Comparison of ENCODE assay signal across 15 mouse cellular contexts in genomic region chr2:27861576-27862238, GRCm38 (mm10). TPM values are rescaled to one million over a fixed set of nuclear protein-coding genes. Genes with fewer than 3 reads are reported as not detected.
DNase-seq lines count a peak whose midpoint lies in the region; ATAC-seq lines count a peak whose summit lies in the region.
"Had no signal": no experiment of that assay in that cellular context is flagged by ENCODE, and none has a peak within 500 bp of the region (broad histone marks: within the 10 kb centered on the region; RNA-seq: fewer than 3 reads in every experiment).

No protein-coding gene starts in this region.

- no peaks in the 10 kb centered on the region for H3K36me3 ChIP-seq in embryonic facial prominence, embryonic 13.5 days
- H3K36me3 ChIP-seq in embryonic facial prominence, embryonic 10.5 days (replicated peaks) = no peaks in the 10 kb centered on the region
- H3K36me3 ChIP-seq in heart, embryonic 10.5 days = no peaks in the 10 kb centered on the region
- H3K36me3 ChIP-seq: G1E; lung, embryonic 15.5 days had no signal

- H3K27me3 ChIP-seq in embryonic facial prominence, embryonic 13.5 days = no peaks in the 10 kb centered on the region
- peaks cover 21% of the 10 kb centered on the region for H3K27me3 ChIP-seq in embryonic facial prominence, embryonic 10.5 days (replicated peaks; ENCODE audit: low read depth, poor library complexity, severe bottlenecking)
- peaks cover 17% of the 10 kb centered on the region for H3K27me3 ChIP-seq in heart, embryonic 10.5 days (ENCODE audit: insufficient read depth, poor library complexity, severe bottlenecking)
- H3K27me3 ChIP-seq: lung, embryonic 15.5 days had no signal

- no peak overlapping the region for H3K27ac ChIP-seq in embryonic facial prominence, embryonic 13.5 days
- no peak overlapping the region; the same call in 1 of the 2 replicates for H3K27ac ChIP-seq in embryonic facial prominence, embryonic 10.5 days (replicated peaks)
- H3K27ac ChIP-seq in heart, embryonic 10.5 days = 0 out of 2 replicates have a peak overlapping the region, but pooled peaks have one; percentile 52
- H3K27ac ChIP-seq: kidney, postnatal 0 days; lung, embryonic 15.5 days had no signal

- H3K9ac ChIP-seq in embryonic facial prominence, embryonic 13.5 days = 0 out of 2 replicates have a peak overlapping the region, but pooled peaks have one; percentile 11
- H3K9ac ChIP-seq: lung, embryonic 15.5 days had no signal

- 67% methylated on average over 9 of the region's 9 CpGs for WGBS in embryonic facial prominence, embryonic 13.5 days
- 86% methylated on average over 9 of the region's 9 CpGs for WGBS in embryonic facial prominence, embryonic 10.5 days
- 71% methylated on average over 9 of the region's 9 CpGs for WGBS in heart, embryonic 10.5 days

- no peak for ATAC-seq in embryonic facial prominence, embryonic 13.5 days (ENCODE audit: insufficient number of reproducible peaks, insufficient read depth, low FRiP score, low TSS enrichment, low read depth)
- no peak for ATAC-seq in CD4-positive, CD25-positive, alpha-beta regulatory T cell, adult 4 months

- H3K9me3 ChIP-seq in embryonic facial prominence, embryonic 13.5 days = no peaks in the 10 kb centered on the region
- H3K9me3 ChIP-seq in embryonic facial prominence, embryonic 10.5 days = no peaks in the 10 kb centered on the region
- no peaks in the 10 kb centered on the region for H3K9me3 ChIP-seq in heart, embryonic 10.5 days
- H3K9me3 ChIP-seq: G1E; lung, embryonic 15.5 days had no signal

- no peak overlapping the region for H3K4me2 ChIP-seq in embryonic facial prominence, embryonic 13.5 days
- H3K4me2 ChIP-seq: lung, embryonic 15.5 days had no signal

- no peak overlapping the region for H3K4me3 ChIP-seq in embryonic facial prominence, embryonic 13.5 days
- no peak overlapping the region for H3K4me3 ChIP-seq in embryonic facial prominence, embryonic 10.5 days
- H3K4me3 ChIP-seq in heart, embryonic 10.5 days = no peak overlapping the region
- H3K4me3 ChIP-seq: lung, embryonic 15.5 days had no signal

- DNase-seq in embryonic facial prominence, embryonic 10.5 days (ENCODE audit: low spot score) = no peak
- DNase-seq in lung, postnatal 10 days = peak; percentile 43
- DNase-seq in lung, postnatal 25 days (ENCODE audit: low spot score) = no peak
- DNase-seq in heart, embryonic 10.5 days (ENCODE audit: low spot score) = no peak
- peak; percentile 19 to 31 for DNase-seq in urinary bladder, postnatal 36 days (ENCODE audit: low spot score in 2 of 2)
- DNase-seq in thymus, postnatal 0 days (ENCODE audit: low spot score) = no peak
- DNase-seq: adrenal gland, postnatal 25 days; B cell, adult 2 months; liver; thymus, adult 18-20 months had no signal

- peaks cover 47% of the 10 kb centered on the region for H3K4me1 ChIP-seq in embryonic facial prominence, embryonic 13.5 days
- peaks cover 30% of the 10 kb centered on the region for H3K4me1 ChIP-seq in embryonic facial prominence, embryonic 10.5 days
- H3K4me1 ChIP-seq in heart, embryonic 10.5 days = peaks cover 69% of the 10 kb centered on the region

RNA-seq across cellular contexts. Expression of gene Col5a1, which starts 24.5 kb away (rescaled TPM):
- 104 and 111 TPM in 2 replicates for polyA plus RNA-seq in embryonic facial prominence, embryonic 13.5 days (2015; fragmentation: Nextera tagmentation; extraction: Ambion mirVana)
- polyA plus RNA-seq in embryonic facial prominence, embryonic 10.5 days (2016; fragmentation: Nextera tagmentation; extraction: Ambion mirVana) = 16.5 and 19.3 TPM in 2 replicates
- polyA plus RNA-seq in heart, embryonic 10.5 days (2016; fragmentation: Nextera tagmentation; extraction: Ambion mirVana) = 31.3 and 37.4 TPM in 2 replicates
- polyA plus RNA-seq in thymus, postnatal 0 days (2015; fragmentation: Nextera tagmentation; extraction: Ambion mirVana) = 10.5 and 12.2 TPM in 2 replicates
- not detected for polyA plus RNA-seq in CD4-positive, CD25-positive, alpha-beta regulatory T cell, adult 4 months (2017; shearing (Covaris generic))

Comparison
In these comparisons a context has a peak if more than half of its experiments do, and no peak if none do; other contexts are left out.
1. DNase-seq: peak in lung, postnatal 10 days (single experiment) and urinary bladder, postnatal 36 days (2 of 2); none in embryonic facial prominence, embryonic 10.5 days (single experiment), lung, postnatal 25 days (single experiment), heart, embryonic 10.5 days (single experiment) and thymus, postnatal 0 days (single experiment).
2. RNA of gene Col5a1, which starts 24.5 kb away (polyA plus RNA-seq): 104 to 111 TPM in embryonic facial prominence, embryonic 13.5 days, 31.3 to 37.4 TPM in heart, embryonic 10.5 days, 16.5 to 19.3 TPM in embryonic facial prominence, embryonic 10.5 days and 10.5 to 12.2 TPM in thymus, postnatal 0 days; not detected in CD4-positive, CD25-positive, alpha-beta regulatory T cell, adult 4 months; every median in the first group is over 10 times any median in the second.